Mouse (Mus musculus): Measurements from ENCODE around the gene Pagr1a. TPM values are rescaled to one million over a fixed set of nuclear protein-coding genes. Genes with fewer than 3 reads are reported as not detected.

Gene Pagr1a
- polyA plus RNA-seq, 1 experiment = 17.6 TPM

GRCm38 (mm10) chr7:127020901-127021562, 3.9 kb upstream of the Pagr1a start, which contains the start of the genes Gm42742 and Prrt2:
Gene Gm42742, minus strand, starts transcription at chr7:127021097.
Gene Prrt2, minus strand, starts transcription at chr7:127021211.
- peak; percentile 23 for DNase-seq
- H3K27ac ChIP-seq (ENCODE audit: insufficient read depth, low read depth, low read length) = no peak within 1 kb of the TSS
- H3K36me3 ChIP-seq (ENCODE audit: control insufficient read depth, insufficient read depth, low read length) = no peaks in the 10 kb centered on the region
- H3K27me3 ChIP-seq (replicated peaks; ENCODE audit: control insufficient read depth, insufficient read depth, low read length) = no peaks in the 10 kb centered on the region
- 9% methylated on average over 37 of the region's 37 CpGs for WGBS
- H3K4me3 ChIP-seq (ENCODE audit: insufficient read depth, low read depth, low read length) = peak within 1 kb of the TSS; percentile 36; the same call in 1 of the 2 replicates
- no peak for TF ChIP-seq POLR2A (IDR thresholded peaks at IDR 0.05; ENCODE audit: low read depth, low read length)
- TF ChIP-seq CTCF (conservative IDR thresholded peaks at IDR 0.05; ENCODE audit: insufficient read depth, insufficient read length, low read depth, low read length) = no peak
- H3K4me1 ChIP-seq (ENCODE audit: control insufficient read depth, insufficient read depth, low read length) = peaks cover 17% of the 10 kb centered on the region

GRCm38 (mm10) chr7:127020491-127020890, 3.3 kb upstream of the Pagr1a start:
- peaks cover 17% of the 10 kb centered on the region for H3K4me1 ChIP-seq (ENCODE audit: control insufficient read depth, insufficient read depth, low read length)
- H3K36me3 ChIP-seq (ENCODE audit: control insufficient read depth, insufficient read depth, low read length) = no peaks in the 10 kb centered on the region
- 48% methylated on average over 5 of the region's 5 CpGs for WGBS
- no peak for DNase-seq
- no peaks in the 10 kb centered on the region for H3K27me3 ChIP-seq (replicated peaks; ENCODE audit: control insufficient read depth, insufficient read depth, low read length)
- TF ChIP-seq CTCF (conservative IDR thresholded peaks at IDR 0.05; ENCODE audit: insufficient read depth, insufficient read length, low read depth, low read length) (no peak), POLR2A (IDR thresholded peaks at IDR 0.05; ENCODE audit: low read depth, low read length) (no peak)
- no peak overlapping the region for H3K27ac ChIP-seq (ENCODE audit: insufficient read depth, low read depth, low read length)
- H3K4me3 ChIP-seq (ENCODE audit: insufficient read depth, low read depth, low read length) = peak overlapping the region; percentile 36; the same call in 1 of the 2 replicates

- H3K27me3 ChIP-seq (replicated peaks; ENCODE audit: control insufficient read depth, insufficient read depth, low read length) = no peaks in the 10 kb centered on the region
- H3K4me3 ChIP-seq (ENCODE audit: insufficient read depth, low read depth, low read length) = no peak overlapping the region
- no peaks in the 10 kb centered on the region for H3K36me3 ChIP-seq (ENCODE audit: control insufficient read depth, insufficient read depth, low read length)
- DNase-seq = no peak
- WGBS = 74% methylated on average over 3 of the region's 3 CpGs
- H3K4me1 ChIP-seq (ENCODE audit: control insufficient read depth, insufficient read depth, low read length) = peaks cover 17% of the 10 kb centered on the region
- no peak overlapping the region for H3K27ac ChIP-seq (ENCODE audit: insufficient read depth, low read depth, low read length)
- TF ChIP-seq CTCF (conservative IDR thresholded peaks at IDR 0.05; ENCODE audit: insufficient read depth, insufficient read length, low read depth, low read length) (no peak), POLR2A (IDR thresholded peaks at IDR 0.05; ENCODE audit: low read depth, low read length) (no peak)
Measured at GRCm38 (mm10) chr7:127020031-127020430, 2.9 kb upstream of the Pagr1a start.

- DNase-seq = no peak
- TF ChIP-seq CTCF (conservative IDR thresholded peaks at IDR 0.05; ENCODE audit: insufficient read depth, insufficient read length, low read depth, low read length) (no peak), POLR2A (IDR thresholded peaks at IDR 0.05; ENCODE audit: low read depth, low read length) (no peak)
- WGBS = 80% methylated on average over 14 of the region's 14 CpGs
- Histone ChIP-seq H3K4me1 (ENCODE audit: control insufficient read depth, insufficient read depth, low read length) (peaks cover 11% of the 10 kb centered on the region), H3K27ac (ENCODE audit: insufficient read depth, low read depth, low read length) (no peak overlapping the region), H3K27me3 (replicated peaks; ENCODE audit: control insufficient read depth, insufficient read depth, low read length) (no peaks in the 10 kb centered on the region), H3K4me3 (ENCODE audit: insufficient read depth, low read depth, low read length) (no peak overlapping the region), H3K36me3 (ENCODE audit: control insufficient read depth, insufficient read depth, low read length) (no peaks in the 10 kb centered on the region)
Measured at GRCm38 (mm10) chr7:127019306-127019960, 2.3 kb upstream of the Pagr1a start.

GRCm38 (mm10) chr7:127018416-127019305, 1.5 kb upstream of the Pagr1a start:
- Histone ChIP-seq H3K4me3 (ENCODE audit: insufficient read depth, low read depth, low read length) (no peak overlapping the region), H3K27me3 (replicated peaks; ENCODE audit: control insufficient read depth, insufficient read depth, low read length) (no peaks in the 10 kb centered on the region), H3K27ac (ENCODE audit: insufficient read depth, low read depth, low read length) (no peak overlapping the region; the same call in 1 of the 2 replicates), H3K36me3 (ENCODE audit: control insufficient read depth, insufficient read depth, low read length) (no peaks in the 10 kb centered on the region), H3K4me1 (ENCODE audit: control insufficient read depth, insufficient read depth, low read length) (peaks cover 6% of the 10 kb centered on the region; the same call in 1 of the 2 replicates)
- TF ChIP-seq CTCF (conservative IDR thresholded peaks at IDR 0.05; ENCODE audit: insufficient read depth, insufficient read length, low read depth, low read length) (no peak), POLR2A (IDR thresholded peaks at IDR 0.05; ENCODE audit: low read depth, low read length) (no peak)
- WGBS = 53% methylated on average over 15 of the region's 15 CpGs
- DNase-seq = no peak

- no peaks in the 10 kb centered on the region for H3K36me3 ChIP-seq (ENCODE audit: control insufficient read depth, insufficient read depth, low read length)
- 44% methylated on average over 6 of the region's 6 CpGs for WGBS
- no peak overlapping the region; the same call in 1 of the 2 replicates for H3K27ac ChIP-seq (ENCODE audit: insufficient read depth, low read depth, low read length)
- DNase-seq = no peak
- H3K4me3 ChIP-seq (ENCODE audit: insufficient read depth, low read depth, low read length) = no peak overlapping the region
- no peaks in the 10 kb centered on the region for H3K27me3 ChIP-seq (replicated peaks; ENCODE audit: control insufficient read depth, insufficient read depth, low read length)
- peaks cover 11% of the 10 kb centered on the region; the same call in 1 of the 2 replicates for H3K4me1 ChIP-seq (ENCODE audit: control insufficient read depth, insufficient read depth, low read length)
- TF ChIP-seq POLR2A (IDR thresholded peaks at IDR 0.05; ENCODE audit: low read depth, low read length) (no peak), CTCF (conservative IDR thresholded peaks at IDR 0.05; ENCODE audit: insufficient read depth, insufficient read length, low read depth, low read length) (no peak)
Measured at GRCm38 (mm10) chr7:127017950-127018345, 796 bp upstream of the Pagr1a start.

All from kidney, adult 2 months (tissue).